Mouse (Mus musculus): Measurements from ENCODE around the gene Dlgap1. TPM values are rescaled to one million over a fixed set of nuclear protein-coding genes. Genes with fewer than 3 reads are reported as not detected.
A peak's percentile ranks its signal among the peaks of the same experiment; 100 is the strongest.

Gene Dlgap1
- polyA plus RNA-seq, 1 experiment from 2014 or later: 4.1 TPM

DNA sequence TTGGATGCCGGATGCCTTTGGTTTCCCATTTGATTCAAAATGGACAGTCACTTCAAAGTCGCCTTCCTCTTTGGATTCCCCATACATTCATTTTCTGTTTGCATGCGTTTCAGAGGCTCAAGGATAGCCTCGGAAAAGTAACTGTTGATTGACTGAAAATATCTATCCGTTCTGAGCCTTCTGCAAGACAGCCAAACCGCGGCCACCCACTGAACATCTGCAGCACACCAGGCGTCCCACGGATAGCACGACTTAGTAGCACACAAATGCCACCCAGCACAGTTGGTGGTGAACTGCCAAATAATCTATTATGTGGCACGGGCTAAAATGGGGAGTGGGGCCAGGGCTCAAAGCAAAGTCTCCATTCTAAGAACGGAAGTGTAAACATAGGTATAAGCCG is 705.1 kb downstream of the Dlgap1 start:
- Histone ChIP-seq H3K27ac (no peak overlapping the region), H3K36me3 (no peaks in the 10 kb centered on the region), H3K4me1 (no peaks in the 10 kb centered on the region), H3K9me3 (replicated peaks) (no peaks in the 10 kb centered on the region), H3K4me2 (no peak overlapping the region), H3K27me3 (no peaks in the 10 kb centered on the region), H3K4me3 (replicated peaks) (no peak overlapping the region), H3K9ac (no peak overlapping the region)
- 92% methylated on average over 13 of the region's 13 CpGs for WGBS
- no peak for ATAC-seq (replicated peaks; ENCODE audit: low FRiP score)

DNA sequence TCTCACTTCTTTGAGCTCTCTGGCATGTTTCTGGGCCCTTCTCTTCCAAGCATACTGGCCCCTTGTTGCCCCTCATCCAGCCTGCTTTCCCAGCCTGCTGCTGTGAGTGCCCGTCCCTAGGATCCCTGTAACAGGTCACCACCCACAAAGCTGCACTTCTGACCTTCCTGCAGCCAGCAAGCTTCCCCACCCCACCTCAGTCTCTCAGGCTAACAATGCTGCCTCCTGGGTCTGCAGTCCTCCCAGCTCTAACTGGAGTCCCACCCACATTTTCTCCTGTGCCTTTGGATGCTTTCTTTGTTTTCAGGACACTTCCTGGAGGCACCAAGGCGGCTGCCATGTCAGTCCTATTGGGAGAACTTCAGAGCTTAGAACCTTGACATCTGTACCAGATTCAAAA is 707.6 kb downstream of the Dlgap1 start:
- no peak overlapping the region for H3K4me2 ChIP-seq
- no peaks in the 10 kb centered on the region for H3K27me3 ChIP-seq
- H3K36me3 ChIP-seq: no peaks in the 10 kb centered on the region
- H3K9ac ChIP-seq: no peak overlapping the region
- no peaks in the 10 kb centered on the region for H3K9me3 ChIP-seq (replicated peaks)
- no peak overlapping the region for H3K4me3 ChIP-seq (replicated peaks)
- no peak overlapping the region for H3K27ac ChIP-seq
- WGBS: 54% methylated on average over 2 of the region's 2 CpGs
- ATAC-seq (replicated peaks; ENCODE audit: low FRiP score): no peak
- no peaks in the 10 kb centered on the region for H3K4me1 ChIP-seq

DNA sequence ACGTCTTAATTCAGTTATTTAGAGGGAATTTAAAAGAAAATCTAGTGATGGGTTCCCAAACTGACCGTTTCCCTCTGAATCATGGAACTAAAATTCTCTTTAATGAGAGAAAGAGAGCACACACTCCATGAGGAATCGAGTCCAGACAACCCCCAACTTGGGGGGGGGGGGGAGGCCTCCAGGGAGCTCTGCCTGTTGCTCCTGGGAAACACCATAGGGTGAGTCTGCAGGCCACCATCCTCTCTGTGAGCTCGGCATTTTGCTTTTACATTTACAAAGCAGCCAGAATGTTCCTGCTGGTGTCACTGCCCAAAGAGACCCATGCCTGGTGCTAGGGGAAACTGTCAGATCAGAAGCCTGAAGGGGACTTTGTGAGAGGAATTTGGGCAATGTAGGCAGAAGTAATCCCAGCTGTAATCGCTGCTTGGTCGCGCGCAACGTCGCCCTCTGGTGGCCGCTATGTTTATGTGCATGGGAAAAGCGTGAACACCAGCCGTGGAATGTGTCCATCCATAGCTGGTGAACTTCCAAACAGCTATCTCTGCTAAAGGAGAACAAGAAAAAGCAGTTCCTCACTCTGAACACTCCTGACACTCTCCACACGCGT is 714.8 kb downstream of the Dlgap1 start:
- Histone ChIP-seq H3K27me3 (no peaks in the 10 kb centered on the region), H3K4me2 (no peak overlapping the region), H3K9me3 (replicated peaks) (no peaks in the 10 kb centered on the region), H3K36me3 (no peaks in the 10 kb centered on the region), H3K27ac (no peak overlapping the region), H3K4me3 (replicated peaks) (no peak overlapping the region), H3K4me1 (peaks cover 7% of the 10 kb centered on the region), H3K9ac (no peak overlapping the region)
- WGBS: 15% methylated on average over 15 of the region's 15 CpGs
- peak; percentile 63 for ATAC-seq (replicated peaks; ENCODE audit: low FRiP score)

DNA sequence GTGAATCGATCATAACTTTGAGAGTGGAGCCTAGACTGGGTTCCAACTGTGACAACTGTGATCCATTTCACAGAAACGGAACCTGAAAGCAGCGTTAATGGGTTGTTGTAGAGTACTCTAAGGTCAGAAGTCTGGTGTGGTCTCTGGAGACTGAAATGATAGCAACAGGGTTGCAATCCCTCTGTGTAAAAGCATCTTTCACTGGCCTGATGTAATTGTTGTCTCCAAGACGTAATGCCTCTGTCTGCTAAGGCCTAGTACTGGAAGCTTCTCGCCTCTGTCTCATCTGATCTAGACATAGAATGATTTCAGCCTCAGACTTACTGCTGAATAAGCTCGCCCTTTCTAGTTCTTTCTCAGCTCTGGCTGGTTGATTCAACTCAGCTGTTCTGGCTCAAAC is 721.3 kb downstream of the Dlgap1 start:
- H3K4me3 ChIP-seq (replicated peaks): no peak overlapping the region
- no peak overlapping the region for H3K9ac ChIP-seq
- H3K27me3 ChIP-seq: no peaks in the 10 kb centered on the region
- H3K27ac ChIP-seq: no peak overlapping the region
- ATAC-seq (replicated peaks; ENCODE audit: low FRiP score): no peak
- no peaks in the 10 kb centered on the region for H3K4me1 ChIP-seq
- no peaks in the 10 kb centered on the region for H3K9me3 ChIP-seq (replicated peaks)
- 77% methylated on average over 6 of the region's 6 CpGs for WGBS
- no peak overlapping the region for H3K4me2 ChIP-seq
- H3K36me3 ChIP-seq: no peaks in the 10 kb centered on the region

DNA sequence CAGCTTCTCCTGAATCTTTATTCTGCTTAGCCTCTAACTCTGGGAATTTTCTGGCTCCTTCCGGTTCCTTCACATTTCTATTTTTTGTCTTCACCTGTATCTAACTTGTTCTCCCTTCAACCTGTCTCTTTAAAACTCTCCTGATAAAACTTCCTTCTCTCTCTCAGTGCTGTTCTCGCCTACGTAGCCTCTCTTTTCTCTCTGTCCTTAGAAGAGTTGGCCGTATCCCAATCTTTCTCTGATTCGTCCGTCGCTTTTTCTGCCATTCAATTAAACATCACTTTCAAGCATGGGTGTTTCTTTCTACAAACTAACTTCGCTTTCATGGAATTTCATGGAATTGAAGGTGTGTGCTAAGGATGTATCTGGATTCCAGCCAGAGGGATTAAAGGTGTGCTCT is 721.7 kb downstream of the Dlgap1 start:
- H3K27ac ChIP-seq: no peak overlapping the region
- no peak for ATAC-seq (replicated peaks; ENCODE audit: low FRiP score)
- 90% methylated on average over 8 of the region's 8 CpGs for WGBS

DNA sequence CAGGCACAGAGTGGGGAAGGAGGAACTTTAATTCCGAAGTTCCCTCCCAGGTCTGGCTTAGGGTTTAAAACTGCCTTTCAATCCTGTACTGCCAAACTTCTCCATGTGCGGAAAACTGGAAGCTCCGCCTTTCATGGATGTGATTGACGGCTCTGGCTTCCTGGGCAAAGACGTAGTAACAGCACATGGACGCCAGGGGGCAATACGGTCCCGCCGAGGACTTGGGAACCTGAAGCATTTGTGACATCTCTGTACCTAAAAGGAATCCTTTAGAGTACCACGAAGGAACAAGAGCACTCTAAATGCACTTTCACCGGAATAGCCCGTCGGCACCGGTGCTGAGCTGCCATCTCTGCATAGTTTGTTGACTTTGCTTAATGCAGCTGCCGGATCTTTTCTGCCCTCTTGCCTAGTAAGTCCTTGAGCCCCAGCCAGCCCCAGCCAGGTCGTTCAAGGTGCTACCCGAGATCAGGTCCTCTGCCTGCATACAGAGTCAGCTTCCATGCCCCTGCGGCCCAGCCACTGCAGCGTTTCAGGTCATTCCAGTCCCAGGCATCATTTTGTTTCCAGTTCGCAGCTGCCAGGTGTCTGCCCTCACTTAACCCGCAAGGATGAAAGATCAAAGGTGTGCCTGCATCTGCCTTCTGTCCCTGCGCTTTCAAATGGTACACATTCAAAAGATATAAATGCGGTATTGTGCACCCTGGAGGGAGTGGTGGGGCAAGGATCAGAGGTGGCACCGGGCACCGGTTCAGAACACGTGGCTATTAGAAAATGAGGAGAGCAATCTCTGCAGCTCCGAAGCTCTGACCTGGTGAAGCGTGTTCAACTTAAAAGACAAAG is 738.3 kb downstream of the Dlgap1 start:
- Histone ChIP-seq H3K4me1 (peaks cover 18% of the 10 kb centered on the region), H3K4me2 (peak overlapping the region; percentile 58), H3K27ac (peak overlapping the region; percentile 72), H3K36me3 (no peaks in the 10 kb centered on the region), H3K27me3 (no peaks in the 10 kb centered on the region), H3K4me3 (replicated peaks) (peak overlapping the region; percentile 19), H3K9me3 (replicated peaks) (no peaks in the 10 kb centered on the region), H3K9ac (no peak overlapping the region)
- 3% methylated on average over 28 of the region's 28 CpGs for WGBS
- peak; percentile 75 for ATAC-seq (replicated peaks; ENCODE audit: low FRiP score)

More for the DNA sequence above, 721.7 kb downstream of the Dlgap1 start:
- no peak overlapping the region for H3K4me3 ChIP-seq (replicated peaks)
- H3K27me3 ChIP-seq: no peaks in the 10 kb centered on the region
- H3K9ac ChIP-seq: no peak overlapping the region
- H3K4me1 ChIP-seq: no peaks in the 10 kb centered on the region
- H3K36me3 ChIP-seq: no peaks in the 10 kb centered on the region
- no peak overlapping the region for H3K4me2 ChIP-seq
- no peaks in the 10 kb centered on the region for H3K9me3 ChIP-seq (replicated peaks)

DNA sequence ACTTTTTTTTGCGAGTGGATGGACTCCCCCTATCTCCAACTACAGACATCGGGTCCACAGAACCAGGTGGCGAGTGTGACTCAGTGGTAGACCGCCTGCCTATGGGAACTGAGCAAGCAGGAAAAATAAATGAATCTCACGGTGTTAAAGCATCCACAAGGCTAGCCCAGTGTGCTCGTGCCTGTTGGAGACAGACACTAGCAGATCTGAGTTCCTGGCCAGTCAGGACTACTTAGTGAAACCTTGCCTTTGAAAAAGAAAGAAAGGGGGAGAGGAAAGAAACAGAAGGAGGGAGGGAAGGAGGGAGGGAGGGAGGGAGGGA is 738.9 kb downstream of the Dlgap1 start:
- H3K9me3 ChIP-seq (replicated peaks): no peaks in the 10 kb centered on the region
- no peaks in the 10 kb centered on the region for H3K27me3 ChIP-seq
- H3K4me1 ChIP-seq: peaks cover 18% of the 10 kb centered on the region
- WGBS: 25% methylated on average over 6 of the region's 6 CpGs
- H3K36me3 ChIP-seq: no peaks in the 10 kb centered on the region
- peak; percentile 48 for ATAC-seq (replicated peaks; ENCODE audit: low FRiP score)
- H3K4me3 ChIP-seq (replicated peaks): no peak overlapping the region
- H3K27ac ChIP-seq: peak overlapping the region; percentile 72
- H3K4me2 ChIP-seq: peak overlapping the region; percentile 58
- H3K9ac ChIP-seq: no peak overlapping the region

DNA sequence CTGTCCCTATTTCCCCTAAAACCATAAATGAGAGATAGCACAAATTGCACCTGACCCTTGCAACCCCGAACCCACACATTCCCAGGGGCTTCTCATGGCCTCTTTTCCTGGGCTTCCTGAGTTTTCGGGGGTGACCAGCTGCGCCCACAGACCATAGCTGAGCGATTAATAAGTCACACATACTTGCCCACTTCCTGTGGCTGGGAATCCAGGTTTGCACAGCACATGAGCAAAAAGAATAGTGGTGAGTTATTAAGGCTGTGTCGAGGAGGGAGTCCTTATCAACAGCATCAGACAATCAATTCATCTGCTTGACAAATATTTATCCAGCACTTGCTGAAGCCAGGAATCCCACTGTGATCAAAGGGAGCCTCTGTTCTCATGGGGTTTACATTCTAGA is 740.7 kb downstream of the Dlgap1 start:
- H3K9me3 ChIP-seq (replicated peaks): no peaks in the 10 kb centered on the region
- no peak overlapping the region for H3K4me2 ChIP-seq
- peaks cover 26% of the 10 kb centered on the region for H3K4me1 ChIP-seq
- no peaks in the 10 kb centered on the region for H3K36me3 ChIP-seq
- no peak for ATAC-seq (replicated peaks; ENCODE audit: low FRiP score)
- H3K27me3 ChIP-seq: no peaks in the 10 kb centered on the region
- H3K9ac ChIP-seq: no peak overlapping the region
- 54% methylated on average over 5 of the region's 5 CpGs for WGBS
- 0 out of 2 replicates have a peak overlapping the region, but pooled peaks have one; percentile 45 for H3K27ac ChIP-seq
- no peak overlapping the region for H3K4me3 ChIP-seq (replicated peaks)

DNA sequence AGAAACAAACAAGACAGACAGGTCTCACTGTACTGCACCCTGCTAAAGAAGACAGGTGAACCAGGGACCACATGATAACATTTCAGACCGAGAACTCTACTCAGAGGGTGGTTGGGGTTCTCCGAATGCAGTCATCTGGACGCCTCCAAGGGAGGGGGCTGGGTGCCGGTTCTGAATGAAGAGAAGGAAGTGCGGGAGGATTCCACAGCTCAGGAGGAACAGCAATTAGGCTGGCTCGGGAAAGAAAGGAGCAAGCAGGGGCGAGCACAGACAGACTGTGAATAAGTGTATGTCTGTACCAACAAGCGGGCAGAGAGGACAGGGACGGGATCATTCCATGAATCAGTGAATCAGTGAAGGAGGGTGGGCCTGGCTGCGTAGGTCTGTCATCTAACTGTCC is 744.6 kb downstream of the Dlgap1 start:
- H3K9me3 ChIP-seq (replicated peaks): no peaks in the 10 kb centered on the region
- H3K27ac ChIP-seq: no peak overlapping the region
- ATAC-seq (replicated peaks; ENCODE audit: low FRiP score): no peak
- no peaks in the 10 kb centered on the region for H3K27me3 ChIP-seq
- 62% methylated on average over 10 of the region's 10 CpGs for WGBS
- H3K4me3 ChIP-seq (replicated peaks): no peak overlapping the region
- H3K36me3 ChIP-seq: no peaks in the 10 kb centered on the region
- no peak overlapping the region for H3K4me2 ChIP-seq
- no peak overlapping the region for H3K9ac ChIP-seq
- H3K4me1 ChIP-seq: peaks cover 16% of the 10 kb centered on the region

DNA sequence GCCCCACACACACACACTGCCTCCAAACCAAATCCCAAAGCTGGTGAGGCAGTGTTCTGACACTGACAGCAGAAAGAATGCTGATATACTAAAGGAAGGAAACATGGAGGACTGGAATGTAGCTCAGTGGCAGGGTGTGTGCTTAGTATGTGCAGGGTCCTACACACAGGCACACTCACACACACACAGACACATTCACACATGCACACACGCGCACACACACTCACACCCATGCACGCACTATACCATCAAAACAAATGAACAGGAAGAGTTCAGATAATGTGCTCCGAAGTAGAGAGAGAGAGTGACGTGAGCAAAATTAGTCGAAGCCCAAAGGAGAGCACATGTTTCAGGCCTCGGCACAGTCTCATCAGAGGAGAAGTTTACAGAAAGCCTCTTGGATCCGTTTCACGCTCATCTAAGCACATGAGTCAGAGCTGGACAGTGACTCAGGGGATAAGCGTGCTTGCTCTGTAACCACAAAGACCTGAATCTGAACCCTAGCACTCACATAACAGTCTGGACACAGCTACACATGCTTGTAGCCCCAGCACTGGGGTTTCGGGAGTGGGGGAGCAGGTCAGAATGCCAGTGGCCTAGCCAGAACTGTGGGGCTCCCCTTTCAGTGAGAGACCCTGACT is 750.9 kb downstream of the Dlgap1 start:
- Histone ChIP-seq H3K36me3 (no peaks in the 10 kb centered on the region), H3K4me3 (replicated peaks) (no peak overlapping the region), H3K27me3 (no peaks in the 10 kb centered on the region), H3K9ac (no peak overlapping the region), H3K4me1 (peaks cover 17% of the 10 kb centered on the region), H3K27ac (peak overlapping the region; percentile 60; the same call in 1 of the 2 replicates), H3K4me2 (no peak overlapping the region), H3K9me3 (replicated peaks) (no peaks in the 10 kb centered on the region)
- peak; percentile 51; the same call in 1 of the 2 replicates for ATAC-seq (replicated peaks; ENCODE audit: low FRiP score)
- 77% methylated on average over 11 of the region's 11 CpGs for WGBS

DNA sequence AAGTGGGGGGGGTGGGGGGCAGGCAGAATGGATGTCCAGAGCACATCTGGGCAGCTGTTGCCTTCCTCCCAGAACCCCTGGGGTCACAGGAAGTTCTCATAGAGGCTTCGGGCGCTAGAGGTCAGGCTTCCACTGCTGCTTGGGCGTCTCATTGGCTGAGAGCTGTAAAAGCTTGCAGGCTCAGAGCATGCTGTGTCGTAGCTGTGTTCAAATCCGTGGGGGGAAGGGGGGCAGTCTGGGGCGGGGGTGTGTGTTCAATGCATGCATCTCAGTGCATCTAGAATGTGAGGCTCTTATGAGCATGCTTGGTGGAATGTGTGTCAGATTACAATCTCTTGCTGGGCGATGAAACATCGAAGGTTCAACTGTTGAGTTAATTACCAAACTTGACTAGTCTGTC is 751.9 kb downstream of the Dlgap1 start:
- no peaks in the 10 kb centered on the region for H3K27me3 ChIP-seq
- no peak overlapping the region for H3K4me3 ChIP-seq (replicated peaks)
- no peak overlapping the region for H3K9ac ChIP-seq
- H3K9me3 ChIP-seq (replicated peaks): no peaks in the 10 kb centered on the region
- H3K36me3 ChIP-seq: no peaks in the 10 kb centered on the region
- peaks cover 17% of the 10 kb centered on the region for H3K4me1 ChIP-seq
- whole genome bisulfite sequencing: 24% methylated on average over 8 of the region's 8 CpGs
- H3K4me2 ChIP-seq: peak overlapping the region; percentile 28
- peak overlapping the region; percentile 60 for H3K27ac ChIP-seq
- ATAC-seq (replicated peaks; ENCODE audit: low FRiP score): peak; percentile 80

DNA sequence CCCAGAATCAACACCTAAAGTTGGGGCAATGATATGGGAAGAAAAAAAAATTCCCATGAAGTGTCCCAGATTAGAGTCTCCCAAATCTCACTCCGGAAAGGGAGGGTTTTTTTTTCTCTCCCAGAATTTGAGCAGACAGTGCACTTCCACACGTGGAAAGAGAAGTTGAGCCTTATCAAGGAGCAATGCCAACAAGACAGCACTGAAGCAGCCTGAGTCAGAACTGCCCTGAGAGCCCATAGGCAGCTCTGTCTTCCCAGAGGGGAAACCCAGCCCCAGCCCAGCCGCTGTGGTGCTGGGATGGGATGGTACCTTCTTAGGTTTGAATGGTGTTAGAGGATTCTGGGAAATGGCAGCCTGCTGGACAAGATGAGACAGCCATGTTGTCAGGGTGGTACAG is 753.3 kb downstream of the Dlgap1 start:
- ATAC-seq (replicated peaks; ENCODE audit: low FRiP score): no peak
- Histone ChIP-seq H3K36me3 (no peaks in the 10 kb centered on the region), H3K9ac (no peak overlapping the region), H3K4me3 (replicated peaks) (no peak overlapping the region), H3K27ac (no peak overlapping the region), H3K4me2 (no peak overlapping the region), H3K4me1 (peaks cover 17% of the 10 kb centered on the region), H3K27me3 (no peaks in the 10 kb centered on the region), H3K9me3 (replicated peaks) (no peaks in the 10 kb centered on the region)
- 71% methylated on average over 3 of the region's 3 CpGs for WGBS
